8 mouse cellular contexts compared by ENCODE assay signal in the genomic region with DNA sequence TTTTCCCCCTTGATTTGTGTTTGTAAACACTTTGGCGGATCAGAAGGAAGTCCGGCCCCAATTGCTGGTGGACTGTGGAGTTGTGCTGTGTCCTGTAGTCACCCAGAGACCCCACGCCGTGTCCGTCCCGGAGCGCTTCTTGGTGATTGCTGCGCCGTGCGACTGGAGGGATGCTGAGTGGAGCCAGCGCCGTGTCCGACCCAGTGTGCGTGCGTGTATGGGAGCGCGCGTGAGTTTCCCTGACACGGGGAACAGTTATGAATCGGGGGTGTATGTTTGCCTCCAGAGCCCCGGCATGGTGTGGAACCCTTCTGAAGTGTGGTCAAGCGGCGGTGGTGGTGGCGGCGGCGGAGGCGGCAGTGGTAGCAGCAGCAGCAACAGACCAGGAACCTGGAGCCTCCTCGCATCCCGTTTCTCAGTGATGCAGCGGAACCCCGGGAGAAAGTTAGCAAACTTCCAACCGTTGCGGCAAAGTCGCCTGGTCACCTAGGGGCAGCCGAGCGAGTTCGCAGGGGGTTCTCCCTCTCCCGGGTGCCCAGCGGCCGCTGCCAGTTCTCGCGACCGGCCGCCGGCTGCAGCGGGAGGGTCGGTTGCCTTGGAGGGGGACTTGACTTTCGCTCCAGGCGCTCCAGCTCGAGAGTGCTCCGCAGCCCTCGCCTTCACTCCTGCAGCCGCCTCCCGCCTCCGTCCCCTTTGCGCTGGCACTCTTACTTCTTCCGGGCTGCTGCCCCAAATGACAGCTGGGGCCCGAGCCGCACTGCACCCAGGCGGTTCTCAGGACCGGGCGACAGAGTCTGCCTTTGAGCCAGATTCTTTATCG. TPM values are rescaled to one million over a fixed set of nuclear protein-coding genes. Genes with fewer than 3 reads are reported as not detected.
DNase-seq lines count a peak whose midpoint lies in the region; ATAC-seq and TF ChIP-seq lines count a peak whose summit lies in the region.

No protein-coding gene starts in this region.

- DNase-seq in kidney, adult 2 months, result peak; percentile 14
- DNase-seq in kidney, adult 11 months, result no peak
- DNase-seq in hindbrain, embryonic 10.5 days (ENCODE audit: low spot score), result peak; percentile 71
- no peak for DNase-seq in limb, embryonic 14.5 days (ENCODE audit: low spot score)
- peak; percentile 62 for DNase-seq in testis, postnatal 10 days (ENCODE audit: low spot score)

- no peaks in the 10 kb centered on the region for H3K4me1 ChIP-seq in kidney, adult 2 months (ENCODE audit: control insufficient read depth, insufficient read depth, low read length)
- peaks cover 22% of the 10 kb centered on the region for H3K4me1 ChIP-seq in bone marrow macrophage, adult 2 months (ENCODE audit: control insufficient read depth, insufficient read depth, low read length)
- H3K4me1 ChIP-seq in forebrain, embryonic 13.5 days, result peaks cover 42% of the 10 kb centered on the region
- H3K4me1 ChIP-seq in hindbrain, embryonic 10.5 days (replicated peaks), result peaks cover 34% of the 10 kb centered on the region
- H3K4me1 ChIP-seq in limb, embryonic 14.5 days (ENCODE audit: control insufficient read depth, insufficient read depth, low read length), result peaks cover 19% of the 10 kb centered on the region
- H3K4me1 ChIP-seq in midbrain, embryonic 15.5 days, result peaks cover 29% of the 10 kb centered on the region

- no peaks in the 10 kb centered on the region; the same call in none of the 2 replicates for H3K27me3 ChIP-seq in kidney, adult 2 months (replicated peaks; ENCODE audit: control insufficient read depth, insufficient read depth, low read length)
- peaks cover 42% of the 10 kb centered on the region for H3K27me3 ChIP-seq in forebrain, embryonic 13.5 days
- H3K27me3 ChIP-seq in hindbrain, embryonic 10.5 days (ENCODE audit: insufficient read depth, poor library complexity, severe bottlenecking), result peaks cover 96% of the 10 kb centered on the region
- H3K27me3 ChIP-seq in limb, embryonic 14.5 days (ENCODE audit: control insufficient read depth, insufficient read depth, low read length), result peaks cover 12% of the 10 kb centered on the region; the same call in 1 of the 2 replicates
- H3K27me3 ChIP-seq in midbrain, embryonic 15.5 days (replicated peaks), result peaks cover 73% of the 10 kb centered on the region

- H3K4me2 ChIP-seq in forebrain, embryonic 13.5 days, result peak overlapping the region; percentile 92
- peak overlapping the region; percentile 84 for H3K4me2 ChIP-seq in limb, embryonic 14.5 days (replicated peaks; ENCODE audit: low read depth, low read length, severe bottlenecking)
- peak overlapping the region; percentile 96 for H3K4me2 ChIP-seq in midbrain, embryonic 15.5 days

- H3K27ac ChIP-seq in kidney, adult 2 months (ENCODE audit: insufficient read depth, low read depth, low read length), result no peak overlapping the region
- H3K27ac ChIP-seq in bone marrow macrophage, adult 2 months (ENCODE audit: insufficient read depth, low read depth, low read length), result no peak overlapping the region
- peak overlapping the region; percentile 55 for H3K27ac ChIP-seq in forebrain, embryonic 13.5 days
- H3K27ac ChIP-seq in hindbrain, embryonic 10.5 days, result peak overlapping the region; percentile 63
- H3K27ac ChIP-seq in limb, embryonic 14.5 days (replicated peaks; ENCODE audit: low read depth, low read length), result peak overlapping the region; percentile 89
- no peak overlapping the region for H3K27ac ChIP-seq in midbrain, embryonic 15.5 days

- ATAC-seq in forebrain, embryonic 13.5 days, result peak; percentile 48
- ATAC-seq in limb, embryonic 14.5 days (ENCODE audit: low FRiP score, low read depth), result peak; percentile 53; the same call in 1 of the 2 replicates
- peak; percentile 72 for ATAC-seq in midbrain, embryonic 15.5 days (replicated peaks)

- peak overlapping the region; percentile 38 for H3K4me3 ChIP-seq in kidney, adult 2 months (ENCODE audit: insufficient read depth, low read depth, low read length)
- H3K4me3 ChIP-seq in bone marrow macrophage, adult 2 months (ENCODE audit: insufficient read depth, low read length), result peak overlapping the region; percentile 64
- peak overlapping the region; percentile 67 for H3K4me3 ChIP-seq in forebrain, embryonic 13.5 days
- H3K4me3 ChIP-seq in hindbrain, embryonic 10.5 days, result peak overlapping the region; percentile 64
- H3K4me3 ChIP-seq in limb, embryonic 14.5 days (replicated peaks; ENCODE audit: low read length), result peak overlapping the region; percentile 80
- H3K4me3 ChIP-seq in midbrain, embryonic 15.5 days, result peak overlapping the region; percentile 46

- peak overlapping the region; percentile 73 for H3K9ac ChIP-seq in forebrain, embryonic 13.5 days
- H3K9ac ChIP-seq in limb, embryonic 14.5 days (ENCODE audit: low read depth, low read length, severe bottlenecking), result peak overlapping the region; percentile 87
- H3K9ac ChIP-seq in midbrain, embryonic 15.5 days, result peak overlapping the region; percentile 18; the same call in 1 of the 2 replicates

- WGBS in kidney, adult 2 months, result 1% methylated on average over 63 of the region's 63 CpGs
- under 1% methylated on average over 61 of the region's 63 CpGs for WGBS in forebrain, embryonic 13.5 days
- under 1% methylated on average over 63 of the region's 63 CpGs for WGBS in hindbrain, embryonic 10.5 days
- WGBS in limb, embryonic 14.5 days, result under 1% methylated on average over 61 of the region's 63 CpGs
- under 1% methylated on average over 63 of the region's 63 CpGs for WGBS in midbrain, embryonic 15.5 days

- TF ChIP-seq POLR2A in kidney, adult 2 months (IDR thresholded peaks at IDR 0.05; ENCODE audit: low read depth, low read length), result no peak
- TF ChIP-seq POLR2A in bone marrow macrophage, adult 2 months (IDR thresholded peaks at IDR 0.05; ENCODE audit: borderline replicate concordance, low read depth, low read length), result no peak
- no peak for TF ChIP-seq POLR2A in limb, embryonic 14.5 days (IDR thresholded peaks at IDR 0.05; ENCODE audit: borderline replicate concordance, extremely low read depth, insufficient read depth, insufficient read length)

- no peak for TF ChIP-seq CTCF in kidney, adult 2 months (conservative IDR thresholded peaks at IDR 0.05; ENCODE audit: insufficient read depth, insufficient read length, low read depth, low read length)
- TF ChIP-seq CTCF in bone marrow macrophage, adult 2 months (IDR thresholded peaks at IDR 0.05; ENCODE audit: low read depth, low read length), result no peak

- H3K9me3 ChIP-seq in forebrain, embryonic 13.5 days (replicated peaks), result no peaks in the 10 kb centered on the region
- H3K9me3 ChIP-seq in hindbrain, embryonic 10.5 days, result no peaks in the 10 kb centered on the region
- H3K9me3 ChIP-seq in limb, embryonic 14.5 days (ENCODE audit: control insufficient read depth, low read length), result no peaks in the 10 kb centered on the region
- H3K9me3 ChIP-seq in midbrain, embryonic 15.5 days, result no peaks in the 10 kb centered on the region

- H3K36me3 ChIP-seq in kidney, adult 2 months (ENCODE audit: control insufficient read depth, insufficient read depth, low read length), result no peaks in the 10 kb centered on the region
- no peaks in the 10 kb centered on the region for H3K36me3 ChIP-seq in forebrain, embryonic 13.5 days (ENCODE audit: poor library complexity, severe bottlenecking)
- no peaks in the 10 kb centered on the region for H3K36me3 ChIP-seq in hindbrain, embryonic 10.5 days
- H3K36me3 ChIP-seq in limb, embryonic 14.5 days (ENCODE audit: control insufficient read depth, insufficient read depth, low read length), result no peaks in the 10 kb centered on the region
- no peaks in the 10 kb centered on the region for H3K36me3 ChIP-seq in midbrain, embryonic 15.5 days (replicated peaks)

RNA-seq across cellular contexts. Expression of a gene that starts 0.7 kb away (rescaled TPM):
- polyA plus RNA-seq in kidney, adult 2 months (2012; rRNA removed), result 0.67 and 0.90 TPM in 2 replicates
- polyA plus RNA-seq in bone marrow macrophage, adult 2 months (2012; ENCODE audit: insufficient read depth, insufficient read length, missing spikeins), result 22.5 and 26.2 TPM in 2 replicates
- 31.6 and 31.7 TPM in 2 replicates for polyA plus RNA-seq in forebrain, embryonic 13.5 days (2015; fragmentation: Nextera tagmentation; extraction: Ambion mirVana)
- polyA plus RNA-seq in hindbrain, embryonic 10.5 days (2016; fragmentation: Nextera tagmentation; extraction: Ambion mirVana), result 3.8 and 4.3 TPM in 2 replicates
- polyA plus RNA-seq in limb, embryonic 14.5 days (2012; rRNA removed), result 20.0 and 27.5 TPM in 2 replicates
- polyA plus RNA-seq in limb, embryonic 14.5 days (2014; fragmentation: Nextera tagmentation; extraction: Ambion mirVana), result 46.1 and 61.2 TPM in 2 replicates
- 3.4 and 4.2 TPM in 2 replicates for polyA plus RNA-seq in midbrain, embryonic 15.5 days (2015; fragmentation: Nextera tagmentation; extraction: Ambion mirVana)

Comparison
In these comparisons a context has a peak if more than half of its experiments do, and no peak if none do; other contexts are left out.
1. DNase-seq: peak in kidney, adult 2 months (single experiment), hindbrain, embryonic 10.5 days (single experiment) and testis, postnatal 10 days (single experiment); none in kidney, adult 11 months (single experiment) and limb, embryonic 14.5 days (single experiment).
2. H3K27ac ChIP-seq: peak in forebrain, embryonic 13.5 days (single experiment), hindbrain, embryonic 10.5 days (single experiment) and limb, embryonic 14.5 days (single experiment); none in kidney, adult 2 months (single experiment), bone marrow macrophage, adult 2 months (single experiment) and midbrain, embryonic 15.5 days (single experiment).
3. H3K9ac ChIP-seq: peak in every context shown above with its lines; median percentile 87 in limb, embryonic 14.5 days; 73 in forebrain, embryonic 13.5 days; 18 in midbrain, embryonic 15.5 days.
4. Peak in every context shown above with its lines, with median percentiles within 50 percentile points of each other: H3K4me3 ChIP-seq, ATAC-seq and H3K4me2 ChIP-seq.